Mouse (Mus musculus): Measurements from ENCODE around the gene Bloc1s3. TPM values are rescaled to one million over a fixed set of nuclear protein-coding genes. Genes with fewer than 3 reads are reported as not detected.

Bloc1s3 gene
- polyA plus RNA-seq, 1 experiment from 2014 or later, result 0.74 TPM

GRCm38 (mm10) chr7:19496214-19496555 is 12.0 kb downstream of the Bloc1s3 start:
- no peak overlapping the region for H3K27ac ChIP-seq (replicated peaks; ENCODE audit: low read depth, low read length)
- no peaks in the 10 kb centered on the region for H3K9me3 ChIP-seq (ENCODE audit: control insufficient read depth, low read length)
- WGBS, result 50% methylated on average over 5 of the region's 5 CpGs
- H3K4me2 ChIP-seq (ENCODE audit: low read depth, low read length), result no peak overlapping the region
- no peaks in the 10 kb centered on the region; the same call in 1 of the 2 replicates for H3K4me1 ChIP-seq (ENCODE audit: control insufficient read depth, insufficient read depth, low read length)
- no peaks in the 10 kb centered on the region for H3K36me3 ChIP-seq (ENCODE audit: control insufficient read depth, insufficient read depth, low read length)
- no peak for DNase-seq (ENCODE audit: low spot score)
- H3K4me3 ChIP-seq (ENCODE audit: low read depth, low read length), result no peak overlapping the region
- peaks cover 15% of the 10 kb centered on the region for H3K27me3 ChIP-seq (replicated peaks; ENCODE audit: control insufficient read depth, insufficient read depth, low read length)
- ATAC-seq (ENCODE audit: low read depth), result no peak
- no peak overlapping the region for H3K9ac ChIP-seq (ENCODE audit: low read depth, low read length)

DNA sequence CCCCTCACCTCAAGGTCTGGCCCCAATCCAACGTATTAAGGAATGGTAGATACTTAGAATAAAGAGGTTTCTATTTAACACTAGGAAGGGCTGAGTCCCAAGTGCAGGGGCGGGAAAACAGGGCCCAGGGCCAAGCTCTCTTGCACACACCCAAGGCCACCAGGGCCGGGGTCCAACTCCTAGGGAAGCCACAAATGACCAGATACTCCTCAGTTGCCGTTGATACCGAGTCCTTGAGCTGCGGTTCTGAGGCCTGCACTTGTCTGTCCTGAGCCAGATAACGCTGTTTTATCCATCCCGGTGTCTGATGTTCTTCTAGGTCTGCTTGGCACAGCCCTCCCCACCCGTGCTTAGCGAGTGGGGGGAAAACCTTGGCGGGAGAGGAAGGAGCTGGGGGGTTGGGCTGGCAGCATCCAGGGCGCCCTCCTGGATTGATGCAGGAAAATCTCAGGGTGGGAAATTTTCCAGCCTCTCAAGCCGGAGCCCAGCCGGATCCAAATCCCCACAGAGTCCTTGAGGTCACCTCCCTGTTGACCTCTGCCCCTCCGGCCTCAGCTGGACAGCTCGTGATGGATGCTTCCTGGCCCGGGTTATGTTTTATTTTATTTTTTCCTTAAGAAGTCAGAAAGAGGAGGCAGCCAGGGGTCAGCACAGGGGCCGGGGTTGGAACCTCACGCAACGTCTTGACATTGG is 12.5 kb downstream of the Bloc1s3 start:
- DNase-seq (ENCODE audit: low spot score) (peak; percentile 59), ATAC-seq (ENCODE audit: low read depth) (no peak)
- Histone ChIP-seq H3K27ac (replicated peaks; ENCODE audit: low read depth, low read length) (no peak overlapping the region), H3K4me3 (ENCODE audit: low read depth, low read length) (no peak overlapping the region), H3K27me3 (replicated peaks; ENCODE audit: control insufficient read depth, insufficient read depth, low read length) (peaks cover 20% of the 10 kb centered on the region), H3K36me3 (ENCODE audit: control insufficient read depth, insufficient read depth, low read length) (no peaks in the 10 kb centered on the region), H3K9me3 (ENCODE audit: control insufficient read depth, low read length) (no peaks in the 10 kb centered on the region), H3K4me1 (ENCODE audit: control insufficient read depth, insufficient read depth, low read length) (no peaks in the 10 kb centered on the region; the same call in 1 of the 2 replicates), H3K4me2 (ENCODE audit: low read depth, low read length) (no peak overlapping the region), H3K9ac (ENCODE audit: low read depth, low read length) (peak overlapping the region; percentile 14; the same call in 1 of the 2 replicates)
- WGBS, result 41% methylated on average over 20 of the region's 20 CpGs

- H3K27me3 ChIP-seq (replicated peaks; ENCODE audit: control insufficient read depth, insufficient read depth, low read length), result peaks cover 27% of the 10 kb centered on the region
- 80% methylated on average over 25 of the region's 25 CpGs for WGBS
- no peak overlapping the region for H3K27ac ChIP-seq (replicated peaks; ENCODE audit: low read depth, low read length)
- H3K4me2 ChIP-seq (ENCODE audit: low read depth, low read length), result no peak overlapping the region
- H3K9ac ChIP-seq (ENCODE audit: low read depth, low read length), result no peak overlapping the region
- ATAC-seq (ENCODE audit: low read depth), result no peak
- no peaks in the 10 kb centered on the region; the same call in 1 of the 2 replicates for H3K4me1 ChIP-seq (ENCODE audit: control insufficient read depth, insufficient read depth, low read length)
- H3K36me3 ChIP-seq (ENCODE audit: control insufficient read depth, insufficient read depth, low read length), result no peaks in the 10 kb centered on the region
- no peak for DNase-seq (ENCODE audit: low spot score)
- no peaks in the 10 kb centered on the region for H3K9me3 ChIP-seq (ENCODE audit: control insufficient read depth, low read length)
- H3K4me3 ChIP-seq (ENCODE audit: low read depth, low read length), result no peak overlapping the region
Measured at GRCm38 (mm10) chr7:19494751-19495474, 13.3 kb downstream of the Bloc1s3 start.

GRCm38 (mm10) chr7:19491731-19492130 is 16.4 kb downstream of the Bloc1s3 start:
- no peaks in the 10 kb centered on the region for H3K9me3 ChIP-seq (ENCODE audit: control insufficient read depth, low read length)
- H3K36me3 ChIP-seq (ENCODE audit: control insufficient read depth, insufficient read depth, low read length), result no peaks in the 10 kb centered on the region
- ATAC-seq (ENCODE audit: low read depth) (no peak), DNase-seq (ENCODE audit: low spot score) (peak; percentile 45)
- H3K4me2 ChIP-seq (ENCODE audit: low read depth, low read length), result peak overlapping the region; percentile 45
- peak overlapping the region; percentile 24; the same call in 1 of the 2 replicates for H3K4me3 ChIP-seq (ENCODE audit: low read depth, low read length)
- peaks cover 53% of the 10 kb centered on the region for H3K27me3 ChIP-seq (replicated peaks; ENCODE audit: control insufficient read depth, insufficient read depth, low read length)
- H3K4me1 ChIP-seq (ENCODE audit: control insufficient read depth, insufficient read depth, low read length), result no peaks in the 10 kb centered on the region; the same call in 1 of the 2 replicates
- 9% methylated on average over 17 of the region's 26 CpGs for WGBS
- H3K9ac ChIP-seq (ENCODE audit: low read depth, low read length), result no peak overlapping the region
- H3K27ac ChIP-seq (replicated peaks; ENCODE audit: low read depth, low read length), result no peak overlapping the region

- Histone ChIP-seq H3K27me3 (replicated peaks; ENCODE audit: control insufficient read depth, insufficient read depth, low read length) (peaks cover 53% of the 10 kb centered on the region), H3K4me1 (ENCODE audit: control insufficient read depth, insufficient read depth, low read length) (no peaks in the 10 kb centered on the region), H3K9me3 (ENCODE audit: control insufficient read depth, low read length) (no peaks in the 10 kb centered on the region), H3K4me3 (ENCODE audit: low read depth, low read length) (peak overlapping the region; percentile 20), H3K27ac (replicated peaks; ENCODE audit: low read depth, low read length) (no peak overlapping the region), H3K36me3 (ENCODE audit: control insufficient read depth, insufficient read depth, low read length) (no peaks in the 10 kb centered on the region), H3K9ac (ENCODE audit: low read depth, low read length) (no peak overlapping the region), H3K4me2 (ENCODE audit: low read depth, low read length) (peak overlapping the region; percentile 41)
- WGBS, result 2% methylated on average over 21 of the region's 31 CpGs
- DNase-seq (ENCODE audit: low spot score) (no peak), ATAC-seq (ENCODE audit: low read depth) (no peak)
Measured at GRCm38 (mm10) chr7:19489525-19489924, 18.6 kb downstream of the Bloc1s3 start.

GRCm38 (mm10) chr7:19486549-19486948 is 21.6 kb downstream of the Bloc1s3 start:
- no peaks in the 10 kb centered on the region for H3K36me3 ChIP-seq (ENCODE audit: control insufficient read depth, insufficient read depth, low read length)
- no peak overlapping the region for H3K9ac ChIP-seq (ENCODE audit: low read depth, low read length)
- WGBS, result 91% methylated on average over 7 of the region's 7 CpGs
- H3K4me1 ChIP-seq (ENCODE audit: control insufficient read depth, insufficient read depth, low read length), result no peaks in the 10 kb centered on the region
- H3K4me3 ChIP-seq (ENCODE audit: low read depth, low read length), result no peak overlapping the region
- DNase-seq (ENCODE audit: low spot score) (no peak), ATAC-seq (ENCODE audit: low read depth) (no peak)
- no peak overlapping the region for H3K4me2 ChIP-seq (ENCODE audit: low read depth, low read length)
- H3K27me3 ChIP-seq (replicated peaks; ENCODE audit: control insufficient read depth, insufficient read depth, low read length), result peaks cover 42% of the 10 kb centered on the region
- no peak overlapping the region for H3K27ac ChIP-seq (replicated peaks; ENCODE audit: low read depth, low read length)
- no peaks in the 10 kb centered on the region for H3K9me3 ChIP-seq (ENCODE audit: control insufficient read depth, low read length)

DNA sequence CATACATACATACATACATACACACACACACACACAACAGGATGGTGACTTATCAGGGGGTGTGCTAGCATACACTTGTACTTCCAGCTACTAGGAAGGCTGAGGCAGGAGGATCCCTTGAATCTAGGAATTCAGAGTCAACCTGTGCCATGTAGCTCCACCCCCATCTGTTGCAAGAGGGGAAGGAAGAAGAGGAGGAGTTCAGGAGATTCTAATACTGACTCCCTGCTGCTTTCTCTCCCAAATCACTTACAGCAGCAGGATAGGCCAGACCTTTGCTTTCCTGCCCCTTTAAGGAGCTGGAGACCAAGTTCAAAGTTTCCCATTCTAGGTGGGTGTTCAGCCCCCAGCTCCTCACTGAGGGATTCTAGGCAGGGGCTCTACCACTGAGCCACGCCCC is 22.7 kb downstream of the Bloc1s3 start:
- Histone ChIP-seq H3K4me1 (ENCODE audit: control insufficient read depth, insufficient read depth, low read length) (no peaks in the 10 kb centered on the region), H3K4me2 (ENCODE audit: low read depth, low read length) (no peak overlapping the region), H3K36me3 (ENCODE audit: control insufficient read depth, insufficient read depth, low read length) (no peaks in the 10 kb centered on the region), H3K9ac (ENCODE audit: low read depth, low read length) (no peak overlapping the region), H3K9me3 (ENCODE audit: control insufficient read depth, low read length) (no peaks in the 10 kb centered on the region), H3K4me3 (ENCODE audit: low read depth, low read length) (no peak overlapping the region), H3K27ac (replicated peaks; ENCODE audit: low read depth, low read length) (no peak overlapping the region), H3K27me3 (replicated peaks; ENCODE audit: control insufficient read depth, insufficient read depth, low read length) (peaks cover 32% of the 10 kb centered on the region)
- WGBS, result 100% methylated on average over 1 of the region's 1 CpGs
- no peak for ATAC-seq (ENCODE audit: low read depth)
- no peak for DNase-seq (ENCODE audit: low spot score)

GRCm38 (mm10) chr7:19483281-19483680 is 24.9 kb downstream of the Bloc1s3 start:
- DNase-seq (ENCODE audit: low spot score), result no peak
- Histone ChIP-seq H3K4me2 (ENCODE audit: low read depth, low read length) (no peak overlapping the region), H3K27ac (replicated peaks; ENCODE audit: low read depth, low read length) (no peak overlapping the region), H3K4me1 (ENCODE audit: control insufficient read depth, insufficient read depth, low read length) (no peaks in the 10 kb centered on the region), H3K9me3 (ENCODE audit: control insufficient read depth, low read length) (no peaks in the 10 kb centered on the region), H3K36me3 (ENCODE audit: control insufficient read depth, insufficient read depth, low read length) (no peaks in the 10 kb centered on the region), H3K9ac (ENCODE audit: low read depth, low read length) (no peak overlapping the region), H3K27me3 (replicated peaks; ENCODE audit: control insufficient read depth, insufficient read depth, low read length) (peaks cover 10% of the 10 kb centered on the region), H3K4me3 (ENCODE audit: low read depth, low read length) (no peak overlapping the region)
- 75% methylated on average over 8 of the region's 8 CpGs for WGBS
- ATAC-seq (ENCODE audit: low read depth), result no peak
